Mouse (Mus musculus) heart, embryonic 14.5 days (tissue): ENCODE data around the gene Kmt5a. TPM values are rescaled to one million over a fixed set of nuclear protein-coding genes. Genes with fewer than 3 reads are reported as not detected.
"Not testable (repeated sequence)": the region's sequence is repeated elsewhere in the genome, so short reads cannot be mapped to it uniquely, and the experiment has no call there.

Experiments
- ATAC-seq: fragments of 200-750 bp; cut with Nextera tagmentation; 2 replicates; pipeline ENCODE4 v1.8.0; 2017; ENCODE audit warnings: low read depth, moderate TSS enrichment; ENCODE audit not compliant: insufficient number of reproducible peaks, insufficient read depth, low FRiP score
- H3K27ac ChIP-seq, 2 experiments: fragments of 200-500 bp in 1 of 2; fragments of 300-500 bp in 1 of 2; sonication (generic) in 1 of 2; replicated peaks in 1 of 2; 2 replicates each; pipeline ENCODE4 v1.5.1; 2012 to 2014; ENCODE audit warnings: low read depth in 2 of 2, low read length in 2 of 2, control low read depth in 1 of 2, mild to moderate bottlenecking in 1 of 2, mixed read lengths in 1 of 2; ENCODE audit not compliant: control insufficient read depth in 1 of 2, insufficient read depth in 1 of 2
- H3K27me3 ChIP-seq: fragments of 300-500 bp; sonication (generic); 2 replicates; pipeline ENCODE4 v1.6.1; 2014; ENCODE audit warnings: mild to moderate bottlenecking, low read length, control low read depth; ENCODE audit not compliant: control insufficient read depth, insufficient read depth
- H3K36me3 ChIP-seq: fragments of 300-500 bp; sonication (generic); 2 replicates; pipeline ENCODE4 v1.6.1; 2014; ENCODE audit warnings: mild to moderate bottlenecking, control low read depth, low read length, mixed read lengths; ENCODE audit not compliant: control insufficient read depth, insufficient read depth
- H3K4me1 ChIP-seq, 2 experiments: fragments of 200-500 bp in 1 of 2; fragments of 300-500 bp in 1 of 2; sonication (generic) in 1 of 2; 2 replicates each; pipeline ENCODE4 v1.6.1; 2012 to 2014; ENCODE audit warnings: low read length in 2 of 2, control low read depth in 1 of 2, mixed read lengths in 1 of 2; ENCODE audit not compliant: control insufficient read depth in 2 of 2, insufficient read depth in 2 of 2
- H3K4me2 ChIP-seq: fragments of 300-500 bp; sonication (generic); 2 replicates; pipeline ENCODE4 v1.6.1; 2014; ENCODE audit warnings: mild to moderate bottlenecking, low read length
- H3K4me3 ChIP-seq, 2 experiments: fragments of 200-500 bp in 1 of 2; fragments of 300-500 bp in 1 of 2; sonication (generic) in 1 of 2; 2 replicates each; pipeline ENCODE4 v1.5.1; 2012 to 2014; ENCODE audit warnings: low read length in 2 of 2, mild to moderate bottlenecking in 2 of 2, control low read depth in 1 of 2, low read depth in 1 of 2, moderate library complexity in 1 of 2; ENCODE audit not compliant: control insufficient read depth in 1 of 2, insufficient read depth in 1 of 2
- H3K9ac ChIP-seq: fragments of 300-500 bp; sonication (generic); 2 replicates; pipeline ENCODE4 v1.6.1; 2014; ENCODE audit warnings: mild to moderate bottlenecking, low read length
- H3K9me3 ChIP-seq: fragments of 300-500 bp; sonication (generic); 2 replicates; pipeline ENCODE4 v1.6.1; 2016; ENCODE audit warnings: low read length, control low read depth; ENCODE audit not compliant: control insufficient read depth
- WGBS: fragments of 180-500 bp; shearing (Covaris S2); extraction: QIAGEN DNeasy Blood & Tissue Kit; methylation state at CpG from one replicate; pipeline ENCODE4 v1.1.7; 2014; 5-methylcytosine and 5-hydroxymethylcytosine counted together
- polyA plus RNA-seq: library from polyadenylated mRNA; unstranded; fragments of >200 nt; fragmentation: Nextera tagmentation; extraction: Ambion mirVana; gene quantifications from 2 replicates; pipeline ENCODE4 v1.2.1, GENCODE M21; 2014

Kmt5a gene
- polyA plus RNA-seq, 1 experiment from 2014 or later = 86.6 TPM

DNA sequence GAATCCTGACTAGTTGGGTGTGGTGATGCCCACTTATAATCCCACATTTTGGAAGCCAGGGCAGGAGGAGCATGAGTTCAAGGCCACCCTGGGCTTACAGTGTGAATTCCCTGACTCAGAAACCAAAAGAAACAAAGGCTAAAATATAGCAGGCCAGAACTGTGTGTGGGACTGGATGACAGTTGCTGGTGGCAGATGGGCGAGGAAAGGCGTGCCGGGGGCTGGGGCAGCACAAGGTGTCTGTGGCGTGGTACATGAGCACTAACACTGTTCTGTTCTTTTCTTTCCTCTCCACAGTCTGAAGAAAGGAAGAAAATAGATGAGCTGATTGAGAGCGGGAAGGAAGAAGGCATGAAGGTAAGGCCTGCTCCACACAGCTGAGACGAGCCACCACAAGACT, 17.0 kb downstream of the Kmt5a start:
- Histone ChIP-seq H3K4me3 (no peak overlapping the region), H3K9me3 (no peaks in the 10 kb centered on the region), H3K27ac (no peak overlapping the region), H3K9ac (no peak overlapping the region), H3K4me2 (no peak overlapping the region), H3K4me1 (peaks cover 8 to 13% of the 10 kb centered on the region in 2 experiments; a peak in 3 of 4 replicates), H3K27me3 (no peaks in the 10 kb centered on the region), H3K36me3 (peaks cover 99% of the 10 kb centered on the region)
- no peak for ATAC-seq
- 98% methylated on average over 6 of the region's 6 CpGs for WGBS

GRCm38 (mm10) chr5:124460922-124461321, 21.2 kb downstream of the Kmt5a start:
- not testable (repeated sequence) for H3K4me2 ChIP-seq, H3K27ac ChIP-seq, H3K9me3 ChIP-seq, H3K4me3 ChIP-seq, H3K9ac ChIP-seq, H3K27me3 ChIP-seq, ATAC-seq, H3K4me1 ChIP-seq
- WGBS = 88% methylated on average over 14 of the region's 14 CpGs
- peaks cover 76% of the 10 kb centered on the region for H3K36me3 ChIP-seq

DNA sequence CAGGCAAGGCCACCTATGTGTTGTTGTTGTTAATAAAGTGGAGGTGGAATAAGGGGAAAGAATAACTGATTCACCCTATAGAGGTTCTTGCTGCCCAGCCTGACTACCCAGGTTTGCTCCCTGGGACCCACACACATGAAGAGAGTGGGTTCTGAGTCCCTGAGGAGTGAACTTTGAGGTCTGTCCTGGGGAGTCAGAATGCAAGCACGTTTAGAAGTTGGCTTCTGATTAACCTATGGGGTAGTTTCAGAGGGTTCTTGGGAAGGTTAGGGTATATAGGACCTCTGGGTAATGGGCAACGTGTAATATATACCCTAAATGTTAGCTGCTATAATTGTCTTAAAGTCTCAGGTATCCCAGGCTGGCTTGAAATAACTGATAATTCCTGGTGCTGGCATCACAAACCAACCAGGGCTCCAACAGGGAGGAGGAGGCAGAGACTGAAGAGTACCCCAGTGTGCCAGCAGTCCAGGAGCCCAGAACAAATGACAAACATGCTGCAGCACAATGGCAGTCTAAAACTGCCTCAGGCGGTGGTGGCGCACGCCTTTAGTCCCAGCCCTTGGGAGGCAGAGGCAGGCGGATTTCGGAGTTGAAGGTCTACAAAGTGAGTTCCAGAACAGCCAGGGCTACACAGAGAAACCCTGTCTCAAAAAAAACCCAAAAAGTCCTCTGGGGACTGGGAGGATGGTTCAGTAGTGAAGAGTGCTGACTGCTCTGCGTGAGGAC, 22.7 kb downstream of the Kmt5a start:
- no peak for ATAC-seq
- WGBS = 84% methylated on average over 8 of the region's 8 CpGs
- H3K27me3 ChIP-seq = no peaks in the 10 kb centered on the region

DNA sequence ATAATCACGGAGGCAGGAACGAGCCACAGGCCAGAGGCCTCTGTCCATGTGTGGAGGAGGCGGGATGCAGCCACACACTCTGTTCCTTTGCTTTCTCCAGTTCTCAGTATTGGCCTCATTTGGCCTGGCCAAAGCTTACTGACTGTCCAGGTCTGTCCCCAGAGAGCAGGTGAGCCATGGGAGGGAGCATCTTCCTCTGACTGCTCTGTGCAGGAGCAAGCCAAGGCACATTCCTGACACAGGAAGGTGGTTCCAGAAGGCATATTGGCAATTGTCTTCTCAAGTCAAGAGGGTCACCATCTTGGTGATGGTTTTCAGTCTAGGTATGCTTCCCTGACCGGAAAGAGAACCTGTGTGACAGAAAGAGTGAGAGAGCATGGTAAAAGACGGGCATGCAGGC, 23.7 kb downstream of the Kmt5a start:
- 89% methylated on average over 5 of the region's 5 CpGs for WGBS
- no peaks in the 10 kb centered on the region for H3K27me3 ChIP-seq
- H3K4me3 ChIP-seq = no peak overlapping the region
- H3K27ac ChIP-seq = no peak overlapping the region
- ATAC-seq = no peak
- no peak overlapping the region for H3K4me2 ChIP-seq
- no peak overlapping the region for H3K9ac ChIP-seq
- no peaks in the 10 kb centered on the region for H3K9me3 ChIP-seq
- H3K36me3 ChIP-seq = peaks cover 63% of the 10 kb centered on the region
- H3K4me1 ChIP-seq = no peaks in the 10 kb centered on the region

More for the DNA sequence above, 22.7 kb downstream of the Kmt5a start:
- no peaks in the 10 kb centered on the region for H3K4me1 ChIP-seq
- H3K4me2 ChIP-seq = no peak overlapping the region
- no peak overlapping the region for H3K9ac ChIP-seq
- no peaks in the 10 kb centered on the region for H3K9me3 ChIP-seq
- H3K27ac ChIP-seq = no peak overlapping the region
- H3K36me3 ChIP-seq = peaks cover 69% of the 10 kb centered on the region
- no peak overlapping the region for H3K4me3 ChIP-seq

DNA sequence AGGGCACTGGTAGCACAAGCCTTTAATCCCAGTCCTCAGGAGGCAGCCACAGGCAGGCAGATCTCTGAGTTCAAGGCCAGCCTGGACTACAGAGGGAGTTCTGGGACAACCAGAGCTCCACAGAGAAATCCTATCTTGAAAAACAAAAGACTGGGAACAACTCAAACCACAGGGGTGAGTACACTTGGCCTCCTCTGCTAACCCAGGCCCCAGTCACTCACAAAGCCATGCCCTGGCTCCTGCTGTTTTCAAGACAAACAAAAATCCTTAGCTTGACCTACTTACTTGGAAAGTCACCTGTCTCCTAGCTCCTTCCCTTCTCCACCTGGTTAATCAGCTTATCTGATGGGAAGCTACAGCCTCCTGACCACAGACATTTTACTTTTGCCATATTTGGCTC, 25.2 kb downstream of the Kmt5a start:
- Histone ChIP-seq H3K4me2 (no peak overlapping the region), H3K4me3 (no peak overlapping the region), H3K27me3 (no peaks in the 10 kb centered on the region), H3K27ac (no peak overlapping the region), H3K36me3 (peaks cover 62% of the 10 kb centered on the region), H3K9ac (no peak overlapping the region), H3K4me1 (no peaks in the 10 kb centered on the region), H3K9me3 (no peaks in the 10 kb centered on the region)
- no peak for ATAC-seq

GRCm38 (mm10) chr5:124467766-124468165, 28.0 kb downstream of the Kmt5a start:
- Histone ChIP-seq H3K4me1 (no peaks in the 10 kb centered on the region), H3K36me3 (peaks cover 34% of the 10 kb centered on the region), H3K27me3 (no peaks in the 10 kb centered on the region), H3K9me3 (no peaks in the 10 kb centered on the region), H3K4me2 (no peak overlapping the region), H3K27ac (no peak overlapping the region), H3K9ac (no peak overlapping the region), H3K4me3 (no peak overlapping the region)
- ATAC-seq = no peak
- WGBS = 83% methylated on average over 1 of the region's 1 CpGs

DNA sequence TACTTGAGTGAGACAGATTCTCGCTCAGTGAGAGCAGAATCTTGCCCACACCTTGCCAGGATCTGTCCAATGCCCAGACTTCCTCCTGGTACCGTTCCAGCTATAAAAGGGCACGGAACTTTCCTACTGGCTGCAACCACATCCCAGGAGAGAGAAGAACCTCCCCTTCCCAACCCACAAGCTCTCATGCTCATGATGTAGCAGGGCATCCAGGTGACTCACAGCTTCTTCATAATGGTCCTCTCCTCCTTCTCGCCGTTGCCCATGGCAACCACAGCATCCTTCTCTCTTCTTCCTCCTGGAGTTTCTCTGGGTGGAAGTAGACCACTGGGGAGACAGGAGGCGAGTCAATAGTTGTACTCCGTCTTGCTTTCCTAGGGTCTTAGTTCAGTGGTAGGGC, 28.6 kb downstream of the Kmt5a start:
- Histone ChIP-seq H3K4me2 (no peak overlapping the region), H3K4me3 (no peak overlapping the region), H3K9ac (no peak overlapping the region), H3K27me3 (no peaks in the 10 kb centered on the region), H3K9me3 (no peaks in the 10 kb centered on the region), H3K36me3 (peaks cover 29% of the 10 kb centered on the region), H3K27ac (no peak overlapping the region), H3K4me1 (no peaks in the 10 kb centered on the region)
- ATAC-seq = no peak
- 87% methylated on average over 7 of the region's 7 CpGs for WGBS

- H3K27ac ChIP-seq = no peak overlapping the region
- H3K4me2 ChIP-seq = no peak overlapping the region
- peaks cover 25% of the 10 kb centered on the region for H3K36me3 ChIP-seq
- no peak overlapping the region for H3K9ac ChIP-seq
- no peak overlapping the region for H3K4me3 ChIP-seq
- H3K27me3 ChIP-seq = no peaks in the 10 kb centered on the region
- no peaks in the 10 kb centered on the region for H3K4me1 ChIP-seq
- no peaks in the 10 kb centered on the region for H3K9me3 ChIP-seq
- no peak for ATAC-seq
- WGBS = 88% methylated on average over 6 of the region's 6 CpGs
These were observed 29.8 kb downstream of the Kmt5a start for GRCm38 (mm10) chr5:124469486-124469885.
